Mouse (Mus musculus) gastrocnemius, postnatal 14 days (tissue): Measurements from ENCODE around the gene Acot13. TPM values are rescaled to one million over a fixed set of nuclear protein-coding genes. Genes with fewer than 3 reads are reported as not detected.

Source experiments
- DNase-seq: peaks from one replicate; pipeline ENCODE4 v3.0.0; 2021; ENCODE audit warnings: mixed read lengths
- intact Hi-C: fragments of 180-260 bp; cut with DNase I; formaldehyde crosslinking; loops from one replicate; pipeline ENCODE4 v1.15.1; 2025; ENCODE audit warnings: low total_unique reads
- total RNA-seq, 2 experiments: library from RNA; stranded (reverse); gene quantifications; 2 replicates each; pipeline ENCODE4 v1.2.3; 2021

Acot13 gene
- total RNA-seq, 2 experiments from 2014 or later, result 94.2 to 119 TPM

- no peak for DNase-seq
- intact Hi-C loops, result no loop called here
These were observed 1.4 kb upstream of the Acot13 start for GRCm38 (mm10) chr13:24832811-24833155.

DNA sequence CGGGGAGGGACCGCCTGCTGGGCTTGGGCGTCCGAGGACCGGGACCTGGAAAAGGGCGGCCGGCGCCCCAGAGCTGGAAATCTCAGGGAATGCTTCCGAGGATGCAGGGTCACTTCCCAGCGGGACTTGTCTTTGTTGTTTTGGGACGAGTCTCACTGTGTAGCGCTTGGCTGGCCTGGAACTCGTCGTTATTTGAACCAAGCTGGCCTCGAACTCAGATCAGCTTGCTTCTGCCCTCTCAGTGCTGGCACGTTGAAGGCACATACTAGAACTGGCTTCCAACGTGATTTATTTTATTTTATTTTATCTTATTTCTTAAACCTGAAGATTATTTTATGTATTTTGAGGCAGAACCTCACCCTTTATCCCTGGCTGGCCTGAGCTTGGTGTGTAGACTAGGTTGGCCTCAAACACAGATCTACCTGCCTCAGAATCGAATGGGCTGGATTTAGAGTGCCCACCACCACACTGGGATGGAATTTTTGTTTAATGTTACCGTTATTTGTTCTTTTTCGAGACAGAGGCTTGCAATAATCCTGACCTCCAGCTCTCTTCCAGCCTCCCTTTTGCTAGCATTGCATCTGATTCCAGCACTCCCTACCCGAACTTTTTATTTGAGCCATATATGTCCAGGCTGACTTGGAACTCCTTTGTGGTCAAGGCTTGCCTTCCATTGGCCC, 931 bp upstream of the Acot13 start:
- no peak for DNase-seq
- intact Hi-C loops, result no loop called here

DNA sequence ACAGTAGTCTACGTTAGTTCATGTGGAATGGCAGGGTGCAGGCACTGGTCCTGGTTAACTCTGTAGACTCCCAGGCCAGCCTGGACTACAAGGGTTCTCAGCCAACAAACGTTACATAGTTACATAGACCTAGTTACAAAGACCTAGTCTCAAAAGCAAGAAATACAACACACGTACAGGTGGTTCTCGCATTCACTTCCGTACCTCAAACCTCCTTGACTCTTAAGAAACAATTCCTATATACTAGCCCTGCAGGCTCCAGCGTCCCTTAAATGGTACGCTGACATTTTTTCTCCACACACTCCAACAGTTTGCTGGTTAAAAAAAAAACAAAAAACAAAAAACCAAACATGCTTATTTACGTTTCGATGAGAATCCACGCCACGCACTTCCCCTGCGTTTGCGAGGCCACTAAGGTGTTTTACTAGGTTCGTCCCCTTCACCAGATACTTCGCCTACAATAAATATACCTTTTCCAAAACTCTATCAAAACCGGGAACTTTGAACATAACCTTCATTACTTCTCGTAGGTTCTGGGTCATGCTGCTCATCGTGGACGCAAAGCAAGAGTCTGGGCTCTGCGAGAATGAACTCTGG, 486 bp downstream of the Acot13 start:
- DNase-seq, result no peak
- intact Hi-C loops, result no loop called here

GRCm38 (mm10) chr13:24826116-24826515, 5.2 kb downstream of the Acot13 start:
- intact Hi-C loops, result no loop called here
- DNase-seq, result no peak

DNA sequence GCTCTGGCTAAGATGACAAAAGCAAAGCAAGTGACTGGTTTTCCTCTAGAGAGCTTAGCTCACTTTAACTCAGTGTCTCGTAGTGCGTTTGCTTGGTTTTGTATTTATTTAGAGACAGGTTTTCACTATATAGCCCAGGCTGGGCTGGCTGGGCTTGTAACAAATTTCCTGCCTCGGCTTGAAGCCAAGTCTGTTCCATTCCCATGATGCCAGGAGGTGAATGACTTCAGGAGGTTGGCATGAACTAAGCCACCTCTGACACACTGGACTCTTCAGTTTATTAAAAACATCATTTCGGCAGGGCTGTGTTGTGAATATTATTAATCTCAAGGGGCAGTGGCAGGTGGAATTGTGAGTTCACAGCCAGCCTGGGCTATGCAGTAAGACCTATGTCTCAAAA, 5.8 kb downstream of the Acot13 start:
- intact Hi-C loops, result no loop called here
- no peak for DNase-seq

GRCm38 (mm10) chr13:24824647-24825046, 6.7 kb downstream of the Acot13 start:
- no peak for DNase-seq
- intact Hi-C loops, result no loop called here

- no peak for DNase-seq
- intact Hi-C loops, result no loop called here
These were observed 8.5 kb downstream of the Acot13 start for GRCm38 (mm10) chr13:24822663-24823343.

- DNase-seq, result no peak
- intact Hi-C loops, result no loop called here
These were observed 11.4 kb downstream of the Acot13 start for GRCm38 (mm10) chr13:24819931-24820330.

- no peak for DNase-seq
- intact Hi-C loops, result no loop called here
These were observed 14.9 kb downstream of the Acot13 start for GRCm38 (mm10) chr13:24816125-24817092.

GRCm38 (mm10) chr13:24814616-24815015, 16.7 kb downstream of the Acot13 start:
- intact Hi-C loops, result no loop called here
- no peak for DNase-seq

DNA sequence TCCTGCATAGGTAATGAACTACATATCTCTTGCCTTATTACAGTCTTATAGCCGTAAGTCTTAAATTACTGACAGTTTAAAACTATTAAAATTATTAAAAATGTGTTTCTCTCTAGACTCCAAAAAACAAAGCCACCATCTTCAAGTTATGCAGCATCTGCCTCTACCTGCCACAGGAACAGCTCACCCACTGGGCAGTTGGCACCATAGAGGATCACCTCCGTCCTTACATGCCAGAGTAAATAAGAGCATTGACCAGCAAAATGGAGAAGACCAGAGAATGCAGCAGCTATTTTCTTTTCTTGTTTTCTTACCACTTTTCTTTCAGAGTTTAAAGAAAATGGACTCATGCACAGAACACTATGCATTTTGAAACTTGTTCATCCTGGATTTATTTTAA, 18.8 kb downstream of the Acot13 start:
- intact Hi-C loops, result no loop called here
- no peak for DNase-seq

GRCm38 (mm10) chr13:24806079-24806478, 25.3 kb downstream of the Acot13 start:
- no peak for DNase-seq
- intact Hi-C loops, result no loop called here

DNA sequence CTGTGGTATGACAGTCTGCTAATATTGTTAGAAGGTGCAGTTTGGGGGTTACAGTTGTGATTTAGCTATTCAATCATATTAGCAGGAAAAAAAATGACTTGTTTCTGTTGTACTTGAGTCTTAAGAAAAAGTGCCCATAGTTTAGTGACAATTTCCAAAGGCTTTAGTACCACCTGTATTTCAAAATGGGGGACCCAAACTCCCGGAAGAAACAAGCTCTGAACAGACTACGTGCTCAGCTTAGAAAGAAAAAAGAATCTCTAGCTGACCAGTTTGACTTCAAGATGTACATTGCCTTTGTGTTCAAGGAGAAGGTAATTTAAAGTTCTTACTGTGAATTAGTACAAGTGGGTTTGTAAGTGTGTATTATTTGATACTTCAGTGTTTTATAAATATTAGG, 28.1 kb downstream of the Acot13 start:
- intact Hi-C loops, result no loop called here
- no peak for DNase-seq

- intact Hi-C loops, result no loop called here
These were observed 29.1 kb downstream of the Acot13 start for GRCm38 (mm10) chr13:24802131-24802691.

GRCm38 (mm10) chr13:24801308-24801921, 29.9 kb downstream of the Acot13 start, which contains the start of gene BC005537:
Gene BC005537 (plus strand): TSS chr13:24801657.
- intact Hi-C loops, result no loop called here
- peak; percentile 67 for DNase-seq

More at GRCm38 (mm10) chr13:24802131-24802691, 29.1 kb downstream of the Acot13 start:
- no peak for DNase-seq

- intact Hi-C loops, result no loop called here
- DNase-seq, result peak; percentile 97
These were observed 30.5 kb downstream of the Acot13 start for GRCm38 (mm10) chr13:24800674-24801307.

DNA sequence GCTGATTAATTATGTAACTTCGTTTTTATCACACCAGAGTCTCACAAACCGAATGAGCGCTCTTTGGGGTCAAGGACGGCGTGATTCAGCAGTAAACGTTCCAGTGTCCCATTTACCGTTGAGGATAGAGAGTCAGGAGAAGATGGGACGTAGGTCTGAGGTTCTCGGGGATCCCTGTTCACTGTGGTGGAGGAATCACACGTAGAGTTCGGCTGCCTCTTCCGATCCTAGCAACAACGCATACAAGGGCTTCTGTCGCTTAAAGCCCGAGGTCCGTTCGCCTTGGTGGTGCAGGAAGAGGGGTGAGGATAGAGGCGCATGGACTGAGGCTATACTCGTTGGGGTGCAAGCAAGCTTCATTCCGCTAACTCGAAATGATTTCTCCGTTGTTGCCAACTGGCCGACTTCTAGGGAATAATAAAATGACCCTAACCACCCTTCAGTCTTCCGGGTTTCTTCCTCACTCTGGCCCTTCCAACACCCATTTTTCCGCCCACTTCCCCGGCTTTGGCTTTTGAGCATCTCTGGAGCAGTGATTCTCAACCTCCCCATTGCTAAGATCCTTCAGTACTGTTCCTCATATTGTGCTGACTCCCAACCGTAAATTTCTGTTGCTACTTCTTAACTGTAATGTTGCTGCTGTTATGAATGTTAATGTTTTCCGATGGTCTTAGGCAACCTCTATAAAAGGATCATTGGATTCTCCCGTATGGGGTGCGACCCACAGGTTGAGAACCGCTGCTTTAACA, 31.2 kb downstream of the Acot13 start:
- intact Hi-C loops, result no loop called here

DNA sequence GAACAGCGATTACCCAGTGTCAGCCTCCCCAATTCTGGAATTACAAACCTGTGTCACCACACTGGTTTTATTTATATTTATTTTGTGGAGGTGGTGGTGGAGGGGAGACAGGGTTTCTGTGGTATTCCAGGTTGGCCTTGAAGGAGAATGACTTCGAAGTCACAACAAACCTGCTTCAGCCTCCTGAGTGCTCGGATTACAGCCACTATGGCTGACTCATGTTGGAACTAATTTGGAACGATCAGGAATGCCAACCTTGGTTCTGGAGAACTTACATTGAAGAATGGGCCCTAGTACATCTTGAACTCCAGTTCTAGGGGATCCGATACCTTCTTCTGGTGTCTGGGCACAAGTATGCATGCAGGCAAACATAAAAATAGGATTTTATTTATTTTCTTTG, 32.0 kb downstream of the Acot13 start:
- DNase-seq, result no peak
- intact Hi-C loops, result no loop called here

More for the DNA sequence above, 31.2 kb downstream of the Acot13 start:
- DNase-seq, result no peak
